Mouse (Mus musculus): ENCODE measurements around the gene Taar7d. TPM values are rescaled to one million over a fixed set of nuclear protein-coding genes. Genes with fewer than 3 reads are reported as not detected.
"Not testable (repeated sequence)": the region's sequence is repeated elsewhere in the genome, so short reads cannot be mapped to it uniquely, and the experiment has no call there.

Gene Taar7d
- polyA plus RNA-seq, 1 experiment from 2014 or later: not detected

DNA sequence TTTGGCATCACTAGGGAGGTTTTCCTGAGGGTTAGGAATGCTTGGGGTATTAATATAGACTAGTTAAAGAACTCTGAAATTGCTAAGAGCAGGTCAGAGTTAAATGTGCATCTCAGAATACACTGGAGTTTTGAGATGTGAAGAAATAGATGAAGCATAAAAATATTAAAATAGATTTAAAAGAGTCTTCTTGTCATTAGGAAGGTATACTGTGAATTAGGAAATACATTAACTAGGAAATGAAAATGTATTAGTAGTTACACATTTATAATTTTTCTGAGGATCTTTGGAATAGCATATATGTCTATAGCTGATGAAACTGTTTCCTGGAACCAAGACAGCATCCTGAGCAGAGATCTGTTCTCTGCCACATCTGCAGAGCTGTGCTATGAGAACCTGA lies 22.2 kb downstream of the Taar7d start, which contains the start of gene Taar7f:
Gene Taar7f (plus strand): TSS at position 301 of the 400 bp plus-strand sequence.
- no peaks in the 10 kb centered on the region for H3K27me3 ChIP-seq (ENCODE audit: poor library complexity, severe bottlenecking)
- no peak within 1 kb of the TSS for H3K4me3 ChIP-seq
- no peaks in the 10 kb centered on the region for H3K9me3 ChIP-seq
- no peak for DNase-seq (ENCODE audit: extremely low spot score, low spot score)
- no peaks in the 10 kb centered on the region for H3K36me3 ChIP-seq (replicated peaks)
- no peaks in the 10 kb centered on the region for H3K4me1 ChIP-seq
- no peak within 1 kb of the TSS for H3K27ac ChIP-seq

GRCm38 (mm10) chr10:24052039-24052438 lies 25.0 kb downstream of the Taar7d start:
- Histone ChIP-seq H3K27me3 (ENCODE audit: poor library complexity, severe bottlenecking) (no peaks in the 10 kb centered on the region), H3K4me3 (no peak overlapping the region), H3K9me3 (no peaks in the 10 kb centered on the region), H3K36me3 (replicated peaks) (no peaks in the 10 kb centered on the region), H3K4me1 (no peaks in the 10 kb centered on the region), H3K27ac (no peak overlapping the region)
- WGBS: 78% methylated on average over 5 of the region's 5 CpGs
- no peak for DNase-seq (ENCODE audit: extremely low spot score, low spot score)

DNA sequence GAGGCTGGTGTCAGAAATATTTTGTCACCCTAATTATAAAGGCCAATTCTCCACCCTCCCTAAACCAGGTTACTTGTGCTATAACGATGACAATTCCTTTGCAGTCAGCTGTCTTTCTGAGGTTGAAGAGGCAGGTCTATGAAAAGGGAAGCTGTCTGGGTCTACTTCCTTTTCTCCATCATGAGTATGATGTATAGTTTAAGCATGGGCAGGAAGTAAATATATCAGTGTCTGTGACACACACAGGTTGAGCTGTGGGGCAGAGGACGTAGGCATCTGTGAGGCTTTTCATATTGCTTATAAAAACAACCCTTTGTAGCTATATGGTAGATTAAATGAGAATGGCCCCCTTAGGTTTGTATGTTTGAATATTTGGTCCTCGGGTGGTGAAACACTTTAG lies 32.0 kb downstream of the Taar7d start:
- no peaks in the 10 kb centered on the region for H3K4me1 ChIP-seq
- no peak overlapping the region for H3K4me3 ChIP-seq
- peaks cover 4% of the 10 kb centered on the region; the same call in 1 of the 2 replicates for H3K9me3 ChIP-seq
- no peak overlapping the region for H3K27ac ChIP-seq
- no peaks in the 10 kb centered on the region for H3K27me3 ChIP-seq (ENCODE audit: poor library complexity, severe bottlenecking)
- 87% methylated on average over 3 of the region's 3 CpGs for WGBS
- no peaks in the 10 kb centered on the region for H3K36me3 ChIP-seq (replicated peaks)
- no peak for DNase-seq (ENCODE audit: extremely low spot score, low spot score)

GRCm38 (mm10) chr10:24074751-24075150 lies 47.7 kb downstream of the Taar7d start:
- H3K9me3 ChIP-seq; H3K27ac ChIP-seq; H3K4me1 ChIP-seq; H3K4me3 ChIP-seq; H3K27me3 ChIP-seq (ENCODE audit: poor library complexity, severe bottlenecking); DNase-seq (ENCODE audit: extremely low spot score, low spot score); H3K36me3 ChIP-seq (replicated peaks): not testable (repeated sequence)
- WGBS: 64% methylated on average over 2 of the region's 2 CpGs

- not testable (repeated sequence) for DNase-seq (ENCODE audit: extremely low spot score, low spot score); H3K4me1 ChIP-seq; H3K4me3 ChIP-seq; H3K9me3 ChIP-seq; H3K27ac ChIP-seq; H3K36me3 ChIP-seq (replicated peaks); H3K27me3 ChIP-seq (ENCODE audit: poor library complexity, severe bottlenecking)
- WGBS: 86% methylated on average over 2 of the region's 4 CpGs
Observed at GRCm38 (mm10) chr10:24076200-24076599, 49.2 kb downstream of the Taar7d start, which contains the start of gene Taar8a. TSS of gene Taar8a (plus strand) at chr10:24076500.

Other genes with a start within 250 kb of the Taar7d start
- gene Rps12, start 239.9 kb upstream of the Taar7d start, polyA plus RNA-seq (2016; fragmentation: Nextera tagmentation; extraction: Ambion mirVana): 153 and 161 TPM in 2 replicates
- 10.6 and 12.4 TPM in 2 replicates for gene Slc18b1, start 230.2 kb upstream of the Taar7d start, polyA plus RNA-seq (2016; fragmentation: Nextera tagmentation; extraction: Ambion mirVana)
- gene Vnn3, start 175.8 kb upstream of the Taar7d start, polyA plus RNA-seq (2016; fragmentation: Nextera tagmentation; extraction: Ambion mirVana): not detected in 2 replicates
- gene Vnn1, start 132.5 kb upstream of the Taar7d start, polyA plus RNA-seq (2016; fragmentation: Nextera tagmentation; extraction: Ambion mirVana): 1.2 and 1.9 TPM in 2 replicates
- gene Taar1, start 106.9 kb upstream of the Taar7d start, polyA plus RNA-seq (2016; fragmentation: Nextera tagmentation; extraction: Ambion mirVana): not detected in 2 replicates
- not detected in 2 replicates for gene Taar2, start 88.7 kb upstream of the Taar7d start, polyA plus RNA-seq (2016; fragmentation: Nextera tagmentation; extraction: Ambion mirVana)
- not detected in 2 replicates for gene Taar3, start 77.7 kb upstream of the Taar7d start, polyA plus RNA-seq (2016; fragmentation: Nextera tagmentation; extraction: Ambion mirVana)
- gene Taar4, start 66.7 kb upstream of the Taar7d start, polyA plus RNA-seq (2016; fragmentation: Nextera tagmentation; extraction: Ambion mirVana): not detected in 2 replicates
- not detected in 2 replicates for gene Taar5, start 56.5 kb upstream of the Taar7d start, polyA plus RNA-seq (2016; fragmentation: Nextera tagmentation; extraction: Ambion mirVana)
- not detected in 2 replicates for gene Taar6, start 41.6 kb upstream of the Taar7d start, polyA plus RNA-seq (2016; fragmentation: Nextera tagmentation; extraction: Ambion mirVana)
- gene Taar7a, start 33.7 kb upstream of the Taar7d start, polyA plus RNA-seq (2016; fragmentation: Nextera tagmentation; extraction: Ambion mirVana): not detected in 2 replicates
- gene Taar7b, start 27.3 kb upstream of the Taar7d start, polyA plus RNA-seq (2016; fragmentation: Nextera tagmentation; extraction: Ambion mirVana): not detected in 2 replicates
- gene Taar7e, start 10.4 kb downstream of the Taar7d start, polyA plus RNA-seq (2016; fragmentation: Nextera tagmentation; extraction: Ambion mirVana): not detected in 2 replicates
- gene Taar7f, start 22.3 kb downstream of the Taar7d start, polyA plus RNA-seq (2016; fragmentation: Nextera tagmentation; extraction: Ambion mirVana): not detected in 2 replicates
- not detected in 2 replicates for gene Taar8a, start 49.3 kb downstream of the Taar7d start, polyA plus RNA-seq (2016; fragmentation: Nextera tagmentation; extraction: Ambion mirVana)
- gene Taar8b, start 65.1 kb downstream of the Taar7d start, polyA plus RNA-seq (2016; fragmentation: Nextera tagmentation; extraction: Ambion mirVana): not detected in 2 replicates
- gene Taar8c, start 74.7 kb downstream of the Taar7d start, polyA plus RNA-seq (2016; fragmentation: Nextera tagmentation; extraction: Ambion mirVana): not detected in 2 replicates
- 0.19 TPM in 1 of 2 replicates, not detected in the other for gene Taar9, start 82.3 kb downstream of the Taar7d start, polyA plus RNA-seq (2016; fragmentation: Nextera tagmentation; extraction: Ambion mirVana)
- 42.3 and 42.5 TPM in 2 replicates for gene Stx7, start 122.1 kb downstream of the Taar7d start, polyA plus RNA-seq (2016; fragmentation: Nextera tagmentation; extraction: Ambion mirVana)
- gene Moxd1, start 196.3 kb downstream of the Taar7d start, polyA plus RNA-seq (2016; fragmentation: Nextera tagmentation; extraction: Ambion mirVana): 3.9 and 5.1 TPM in 2 replicates

All from forebrain, embryonic 10.5 days (tissue).